Mouse (Mus musculus) gastrocnemius, postnatal 25 days (tissue): Measurements from ENCODE around the gene Sap18. TPM values are rescaled to one million over a fixed set of nuclear protein-coding genes. Genes with fewer than 3 reads are reported as not detected.
"Not testable (repeated sequence)": the region's sequence is repeated elsewhere in the genome, so short reads cannot be mapped to it uniquely, and the experiment has no call there.

Source experiments
- DNase-seq: peaks from one replicate; pipeline ENCODE4 v3.0.0; 2022
- microRNA-seq, 2 experiments: library from miRNA; unstranded; fragments of <30 nt; microRNA quantifications; one replicate each; pipeline ENCODE4 v1.2.0; 2021; ENCODE audit warnings: borderline replicate concordance in 2 of 2
- total RNA-seq, 2 experiments: library from RNA; stranded (reverse); gene quantifications; 1 replicate in 1 of 2; 2 replicates in 1 of 2; pipeline ENCODE4 v1.2.3; 2021

Sap18 gene
- total RNA-seq, 2 experiments from 2014 or later, result 32.1 to 35.6 TPM

DNA sequence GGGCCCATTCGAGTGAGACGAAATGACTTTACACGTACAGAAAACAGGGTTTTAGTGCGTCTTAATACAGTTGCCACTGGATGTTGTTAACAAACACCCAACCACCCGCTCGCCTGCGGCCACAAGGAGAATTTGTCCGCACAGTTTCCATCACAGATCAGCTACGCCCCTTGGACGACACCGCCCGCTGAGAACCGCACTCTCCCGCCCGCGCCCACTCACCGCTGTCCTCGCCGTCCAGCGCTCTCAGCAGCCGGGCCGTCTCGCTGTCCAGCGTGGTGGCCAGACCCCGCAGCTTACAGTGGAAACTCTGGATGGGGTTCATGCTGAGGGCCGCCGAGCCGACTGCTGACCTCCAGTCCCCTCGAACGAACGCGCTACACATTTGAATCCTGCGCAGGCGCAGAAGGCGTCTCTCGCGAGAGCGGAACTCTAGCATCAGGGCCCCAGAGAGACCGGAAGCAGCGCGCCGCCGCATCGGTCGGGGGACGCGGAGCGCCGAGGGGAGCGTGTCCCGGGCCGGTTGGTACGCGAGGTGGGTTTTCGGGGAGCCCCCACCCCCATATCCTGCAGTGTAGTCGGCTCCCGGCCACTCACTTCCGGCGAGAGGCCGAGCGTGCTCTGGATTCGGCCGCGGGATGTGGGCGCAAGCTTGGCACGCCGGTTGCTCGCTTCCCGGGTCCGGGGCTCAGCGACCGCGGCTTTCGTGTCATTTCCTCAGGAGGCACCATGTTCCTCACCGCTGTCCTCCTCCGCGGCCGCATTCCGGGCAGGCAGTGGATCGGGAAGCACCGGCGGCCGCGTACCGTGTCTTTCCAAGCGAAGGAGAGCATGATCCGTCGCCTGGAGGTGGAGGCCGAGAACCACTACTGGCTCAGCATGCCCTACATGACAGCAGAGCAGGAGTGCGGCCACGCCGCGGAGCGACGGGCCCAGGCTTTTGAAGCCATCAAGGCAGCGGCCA is 28.1 kb downstream of the Sap18 start, which contains the start of the genes Ska3 and Mrpl57:
Ska3 (minus strand) TSS at position 398 of the 964 bp plus-strand sequence.
Mrpl57 (plus strand) TSS at position 447 of the 964 bp plus-strand sequence.
- DNase-seq, result peak; percentile 86

DNA sequence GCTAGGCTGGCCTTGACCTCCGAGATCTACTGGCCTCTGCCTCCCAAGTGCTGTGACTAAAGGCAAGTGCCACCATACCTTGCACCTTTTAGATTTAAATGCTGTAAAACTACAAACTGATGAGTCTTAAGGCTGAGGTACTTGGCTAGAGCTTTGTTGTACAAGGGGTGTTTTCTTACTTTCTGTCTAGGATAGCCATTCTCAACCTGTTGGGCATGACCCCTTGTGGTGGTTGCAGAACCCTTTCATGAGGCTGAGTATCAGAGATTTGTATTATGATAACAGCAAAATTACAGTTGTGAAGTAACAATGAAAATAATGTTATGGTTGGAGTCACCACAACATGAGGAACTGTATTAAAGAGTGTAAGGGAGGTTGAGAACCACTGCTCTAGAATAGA is 29.3 kb downstream of the Sap18 start:
- DNase-seq, result no peak

DNA sequence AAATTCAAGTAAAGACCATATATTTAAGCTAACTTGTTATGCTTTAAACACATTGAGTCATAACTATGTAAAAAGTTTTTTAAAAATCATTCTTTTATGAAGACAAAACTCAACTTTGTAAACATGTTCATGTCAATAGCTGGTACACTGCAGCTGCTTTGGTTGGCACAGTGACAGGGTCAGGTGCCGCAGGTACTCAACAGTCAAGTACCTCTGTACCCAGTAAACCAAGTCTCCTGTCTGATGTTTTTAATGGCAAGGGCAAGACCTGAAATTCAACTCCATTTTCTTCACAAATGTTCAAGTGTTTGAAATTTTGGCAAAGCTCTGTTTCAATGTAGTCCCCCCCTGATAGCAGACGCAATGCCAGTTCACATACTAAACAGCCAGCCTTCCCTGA is 35.5 kb downstream of the Sap18 start:
- DNase-seq, result no peak

DNA sequence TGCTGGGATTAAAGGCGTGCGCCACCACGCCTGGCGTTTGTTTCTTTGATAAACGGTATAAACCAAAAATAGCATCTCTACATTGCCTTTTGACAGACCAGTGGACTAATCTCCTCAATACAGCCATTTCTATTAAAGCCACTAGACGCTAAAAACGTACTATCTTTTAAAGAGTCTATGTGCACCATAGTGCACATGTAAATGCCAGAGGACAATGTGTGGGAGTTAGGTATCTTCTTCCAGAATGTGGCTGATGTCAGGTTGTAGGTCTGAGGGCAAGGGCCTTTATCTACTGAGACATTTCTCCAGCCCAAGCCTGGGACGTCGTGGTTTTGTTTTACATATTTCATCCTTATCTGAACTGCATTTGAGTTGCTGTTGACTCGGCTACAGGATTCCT is 37.2 kb downstream of the Sap18 start:
- DNase-seq, result no peak

DNA sequence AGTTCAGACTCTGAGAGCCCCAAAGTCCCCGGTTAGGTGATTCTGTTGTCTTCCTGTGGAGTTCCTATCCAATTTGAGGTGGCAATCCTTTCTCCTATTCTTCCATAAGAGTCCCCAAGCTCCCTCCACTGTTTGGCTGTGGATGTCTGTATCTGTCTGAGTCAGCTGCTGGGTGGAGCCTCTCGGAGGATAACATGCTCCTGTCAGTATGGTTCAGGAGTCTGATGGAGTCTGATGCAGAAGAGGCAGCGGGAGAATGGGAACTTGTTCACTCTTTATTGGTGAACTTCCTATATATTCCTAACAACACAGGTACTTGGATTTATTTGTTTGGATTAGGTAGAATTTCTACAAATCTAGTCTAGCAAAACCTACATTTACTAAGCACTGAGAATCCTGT is 46.6 kb downstream of the Sap18 start:
- no peak for DNase-seq

DNA sequence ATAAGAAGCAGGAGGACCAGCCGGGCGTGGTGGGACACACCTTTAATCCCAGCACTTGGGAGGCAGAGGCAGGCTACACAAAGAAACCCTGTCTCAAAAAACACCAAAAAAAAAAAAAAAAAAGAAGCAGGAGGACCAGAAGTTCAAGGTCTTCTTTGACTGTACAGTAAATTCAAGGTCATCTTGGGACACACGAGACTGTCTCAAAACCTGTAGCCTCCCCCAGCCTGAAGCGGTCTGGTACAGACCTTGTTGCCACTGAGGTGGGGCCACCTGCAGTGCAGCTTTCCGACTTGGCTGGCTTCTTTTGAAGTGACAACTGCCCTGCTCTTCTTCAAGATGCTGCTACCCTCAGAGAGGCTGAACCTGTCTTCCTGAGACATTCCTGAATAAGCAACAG is 50.1 kb downstream of the Sap18 start:
- not testable (repeated sequence) for DNase-seq

DNA sequence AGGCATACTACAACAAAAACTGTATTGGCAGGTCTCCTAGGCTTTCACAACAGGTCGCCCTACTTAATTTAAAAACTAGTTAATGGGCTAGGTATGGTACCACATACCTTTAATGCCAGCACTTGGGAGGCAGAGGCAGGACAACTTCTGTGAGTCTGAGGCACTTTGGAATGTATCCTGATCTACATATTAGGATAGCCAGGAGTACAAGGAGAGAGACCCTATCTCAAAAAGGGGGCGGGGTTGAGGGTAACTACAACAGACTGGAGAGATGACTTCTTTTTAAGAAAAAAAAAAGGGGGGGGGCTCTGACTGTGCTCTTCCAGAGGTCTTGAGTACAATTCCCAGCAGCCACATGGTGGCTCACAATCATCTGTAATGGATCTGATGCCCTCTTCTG is 50.7 kb downstream of the Sap18 start:
- DNase-seq, result no peak

DNA sequence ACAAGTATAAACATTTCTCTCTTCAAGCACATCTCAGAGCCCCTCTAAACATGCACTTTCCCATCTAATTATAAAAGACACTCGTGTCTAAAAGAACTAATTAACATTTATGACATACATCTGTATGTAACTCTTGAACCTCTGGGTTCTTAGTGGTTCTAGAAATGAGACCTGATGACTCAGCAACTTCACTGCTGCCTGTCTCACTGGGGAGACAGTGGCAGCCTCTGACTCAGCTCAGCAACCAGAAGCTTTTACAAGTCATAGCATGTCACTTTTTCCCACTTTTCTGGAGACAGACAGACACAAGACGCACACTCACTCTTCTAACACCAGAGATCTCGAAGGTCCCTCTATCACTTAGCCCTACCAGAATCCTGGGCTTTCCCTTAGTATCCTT is 52.4 kb downstream of the Sap18 start:
- no peak for DNase-seq

DNA sequence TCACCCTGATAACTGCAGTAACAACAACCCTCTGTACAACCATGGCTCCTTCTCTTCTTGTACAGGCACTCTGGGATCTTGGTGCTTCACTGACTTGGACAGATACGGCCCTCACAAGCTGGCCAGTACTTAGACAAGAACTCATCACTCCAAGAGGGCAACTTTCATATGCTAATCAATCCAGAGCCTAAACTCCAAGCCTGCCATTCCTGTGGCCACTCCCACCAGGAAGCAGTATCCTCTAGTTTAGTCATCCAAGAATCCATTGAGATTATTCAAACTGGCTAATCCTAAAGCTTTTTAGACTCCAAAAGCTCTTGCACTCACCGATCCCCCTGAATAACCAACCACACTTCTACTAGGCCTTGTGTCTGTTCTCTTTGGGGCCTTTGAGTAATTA is 55.0 kb downstream of the Sap18 start:
- DNase-seq, result no peak

DNA sequence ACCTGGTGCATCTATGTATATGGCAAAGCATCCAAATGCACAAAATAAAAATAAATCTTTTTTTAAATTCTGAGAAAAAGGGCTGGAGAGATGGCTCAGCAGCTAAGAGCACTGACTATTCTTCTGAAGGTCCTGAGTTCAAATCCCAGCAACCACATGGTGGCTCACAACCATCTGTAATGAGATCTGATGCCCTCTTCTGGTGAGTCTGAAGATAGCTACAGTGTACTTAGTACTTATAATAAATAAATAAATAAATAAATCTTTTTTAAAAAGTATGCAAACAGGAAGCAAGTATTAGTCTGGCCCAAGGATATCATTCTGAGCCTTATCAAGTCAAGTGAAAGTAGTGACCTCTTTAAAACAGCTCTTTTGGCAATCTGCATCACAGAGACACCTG is 58.1 kb downstream of the Sap18 start:
- not testable (repeated sequence) for DNase-seq

Small RNAs within 50 kb of the gene (microRNA-seq; reads per million reads assigned to microRNA genes)
- 0 reads per million in 2 experiments for gene Mir3077

Other genes starting within 250 kb of the Sap18 start
- 10 to 100 TPM; 23.2 to 24.2 TPM for gene Eef1akmt1, start 226.6 kb upstream of the Sap18 start, total RNA-seq
- 10 to 100 TPM in 1 of 2 experiments, 1 to 10 TPM in 1; 6.4 to 10.1 TPM for gene Xpo4, start 132.8 kb upstream of the Sap18 start, total RNA-seq
- under 1 TPM in 1 of 2 experiments, not detected in 1; 0.51 TPM for gene Gm49361, start 52.1 kb upstream of the Sap18 start, total RNA-seq
- gene Lats2, start 39.8 kb upstream of the Sap18 start, total RNA-seq, result 10 to 100 TPM; 13.6 to 19.8 TPM
- under 1 TPM in 1 of 2 experiments, not detected in 1; 0.16 TPM for gene Ska3, start 28.0 kb downstream of the Sap18 start, total RNA-seq
- 10 to 100 TPM; 62.0 to 66.1 TPM for gene Mrpl57, start 28.1 kb downstream of the Sap18 start, total RNA-seq
- gene Zdhhc20, start 92.1 kb downstream of the Sap18 start, total RNA-seq, result 1 to 10 TPM; 2.9 to 5.1 TPM
- gene Micu2, start 201.1 kb downstream of the Sap18 start, total RNA-seq, result 10 to 100 TPM; 32.6 to 32.7 TPM